Mouse (Mus musculus) liver, embryonic 13.5 days (tissue): Measurements from ENCODE around the gene Fcrla. TPM values are rescaled to one million over a fixed set of nuclear protein-coding genes. Genes with fewer than 3 reads are reported as not detected.

ENCODE experiments used
- ATAC-seq: fragments of 200-750 bp; cut with Nextera tagmentation; 2 replicates; pipeline ENCODE4 v1.8.0; 2017; ENCODE audit warnings: low read depth, mild to moderate bottlenecking, moderate number of reproducible peaks, moderate library complexity
- DNase-seq: peaks from one replicate; pipeline ENCODE4 v3.0.0; 2022
- H3K27ac ChIP-seq: fragments of 300-500 bp; sonication (generic); 2 replicates; pipeline ENCODE4 v1.5.1; 2015; ENCODE audit warnings: moderate library complexity, mild to moderate bottlenecking, inconsistent platforms
- H3K27me3 ChIP-seq: fragments of 300-500 bp; sonication (generic); 2 replicates; pipeline ENCODE4 v1.6.1; 2015; ENCODE audit warnings: mild to moderate bottlenecking, inconsistent platforms
- H3K36me3 ChIP-seq: fragments of 300-500 bp; sonication (generic); 2 replicates; pipeline ENCODE4 v1.6.1; 2015; ENCODE audit warnings: mild to moderate bottlenecking, inconsistent platforms
- H3K4me1 ChIP-seq: fragments of 300-500 bp; sonication (generic); replicated peaks from 2 replicates; pipeline ENCODE4 v1.6.1; 2015; ENCODE audit warnings: inconsistent platforms
- H3K4me2 ChIP-seq: fragments of 300-500 bp; sonication (generic); 2 replicates; pipeline ENCODE4 v1.6.1; 2015; ENCODE audit warnings: inconsistent platforms, mild to moderate bottlenecking, moderate library complexity
- H3K4me3 ChIP-seq: fragments of 300-500 bp; sonication (generic); replicated peaks from 2 replicates; pipeline ENCODE4 v1.5.1; 2015; ENCODE audit warnings: mild to moderate bottlenecking, inconsistent platforms
- H3K9ac ChIP-seq: fragments of 300-500 bp; sonication (generic); 2 replicates; pipeline ENCODE4 v1.6.1; 2015; ENCODE audit warnings: mild to moderate bottlenecking, inconsistent platforms
- H3K9me3 ChIP-seq: fragments of 300-500 bp; sonication (generic); replicated peaks from 2 replicates; pipeline ENCODE4 v1.6.1; 2016; ENCODE audit warnings: inconsistent platforms
- WGBS: fragments of 180-500 bp; shearing (Covaris S2); methylation state at CpG from one replicate; pipeline ENCODE4 v1.1.7; 2015; ENCODE audit not compliant: insufficient replicate concordance; 5-methylcytosine and 5-hydroxymethylcytosine counted together
- polyA plus RNA-seq: library from polyadenylated mRNA; unstranded; fragments of >200 nt; fragmentation: Nextera tagmentation; extraction: Ambion mirVana; gene quantifications from 2 replicates; pipeline ENCODE4 v1.2.1, GENCODE M21; 2015

Gene Fcrla
- polyA plus RNA-seq, 1 experiment from 2014 or later, result 0.24 TPM

DNA sequence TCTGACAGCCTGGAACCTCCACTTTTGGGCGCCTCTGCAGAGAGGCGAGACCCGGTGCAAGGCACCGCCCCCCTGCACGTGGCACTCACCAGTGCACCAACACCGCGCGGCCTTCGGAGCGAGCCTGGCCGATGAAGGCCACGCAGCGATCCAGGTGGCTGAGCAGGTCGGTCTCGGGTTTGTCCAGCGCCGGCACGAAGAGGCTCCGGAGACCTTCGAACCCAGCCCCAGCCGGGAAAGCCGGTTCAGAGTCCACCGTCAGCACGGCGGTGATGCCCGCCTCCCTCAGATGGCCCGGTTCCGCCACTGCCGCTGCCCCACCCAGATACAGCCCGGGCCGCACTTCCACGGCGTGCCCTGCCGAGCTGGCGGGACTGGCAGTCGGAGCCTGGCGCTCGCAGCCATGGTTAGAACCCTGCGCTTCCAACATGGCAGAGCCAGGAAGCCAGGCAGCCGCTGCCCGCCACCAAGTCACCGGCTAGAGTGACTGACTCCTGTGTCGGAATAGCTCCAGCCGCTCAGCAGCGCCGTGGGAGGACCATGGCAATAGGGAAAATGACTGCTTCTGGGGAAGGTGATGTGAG, 42.3 kb downstream of the Fcrla start, which contains the start of the genes Gm26620 and Dusp12:
Gene Gm26620 (plus strand): TSS at position 88 of the 584 bp plus-strand sequence.
Gene Dusp12 (minus strand): TSS at position 563 of the 584 bp plus-strand sequence.
- Histone ChIP-seq H3K9ac (peak within 1 kb of the TSS; percentile 81), H3K4me2 (peak within 1 kb of the TSS; percentile 88), H3K4me1 (peaks cover 40% of the 10 kb centered on the region), H3K9me3 (no peaks in the 10 kb centered on the region), H3K27ac (peak within 1 kb of the TSS; percentile 78), H3K4me3 (peak within 1 kb of the TSS; percentile 84), H3K27me3 (0 out of 2 replicates have a peak, but pooled peaks cover 2% of the 10 kb centered on the region), H3K36me3 (peaks cover 18% of the 10 kb centered on the region)
- ATAC-seq, result peak; percentile 84
- DNase-seq, result peak; percentile 73
- WGBS, result under 1% methylated on average over 46 of the region's 46 CpGs

DNA sequence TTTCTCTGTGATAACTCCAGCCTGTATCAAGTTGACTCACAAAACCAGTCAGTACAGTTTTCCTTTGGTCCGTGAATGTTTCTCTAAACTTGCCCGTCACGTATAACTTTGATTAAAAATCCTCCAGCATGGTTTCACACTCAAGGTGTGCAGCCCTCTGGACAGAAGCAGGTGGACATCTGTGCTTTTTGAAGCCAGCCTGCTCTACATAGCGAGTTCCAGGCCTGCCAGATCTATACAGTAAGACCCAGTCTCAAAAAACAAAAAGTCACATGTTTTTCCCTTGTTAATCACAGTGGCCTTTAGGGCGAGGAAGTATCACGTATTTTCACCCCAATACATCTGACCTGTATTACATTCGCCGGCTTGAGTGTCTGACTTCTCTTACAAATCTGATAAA, 43.0 kb downstream of the Fcrla start:
- H3K9ac ChIP-seq, result peak overlapping the region; percentile 81
- no peaks in the 10 kb centered on the region for H3K9me3 ChIP-seq
- peak overlapping the region; percentile 78 for H3K27ac ChIP-seq
- DNase-seq (no peak), ATAC-seq (no peak)
- H3K36me3 ChIP-seq, result peaks cover 21% of the 10 kb centered on the region
- peak overlapping the region; percentile 88 for H3K4me2 ChIP-seq
- 16% methylated on average over 8 of the region's 8 CpGs for WGBS
- H3K4me1 ChIP-seq, result peaks cover 40% of the 10 kb centered on the region
- 0 out of 2 replicates have a peak, but pooled peaks cover 2% of the 10 kb centered on the region for H3K27me3 ChIP-seq
- peak overlapping the region; percentile 84 for H3K4me3 ChIP-seq

DNA sequence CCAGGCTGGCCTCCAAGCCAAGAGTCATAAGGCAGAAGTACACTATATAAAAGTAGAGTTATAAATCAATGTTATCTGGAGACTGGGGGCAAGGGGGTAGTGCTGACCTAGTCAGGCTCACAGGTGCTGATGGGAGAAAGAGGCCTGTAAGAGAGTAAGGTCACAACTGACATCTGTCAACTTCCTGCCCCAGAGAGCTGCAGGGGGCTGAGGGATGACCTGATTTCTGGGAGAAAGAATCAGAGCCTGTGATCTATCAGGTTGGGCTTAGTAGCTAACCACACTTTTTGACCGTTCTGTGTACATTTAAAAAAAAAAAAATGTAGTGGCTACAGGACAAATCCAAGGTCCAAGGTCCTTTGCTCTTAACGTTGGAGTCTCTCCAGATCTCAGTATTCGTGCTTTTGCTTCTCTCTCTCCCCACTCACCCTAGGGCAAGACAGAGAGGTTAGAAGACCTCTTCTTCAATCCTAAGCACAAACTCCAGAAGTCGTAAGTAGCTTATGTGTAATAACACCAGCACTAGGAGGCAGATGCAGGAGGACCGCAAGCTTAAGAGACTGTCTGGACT, 44.4 kb downstream of the Fcrla start:
- H3K27ac ChIP-seq, result peak overlapping the region; percentile 26
- 0 out of 2 replicates have a peak, but pooled peaks cover 2% of the 10 kb centered on the region for H3K27me3 ChIP-seq
- H3K4me2 ChIP-seq, result peak overlapping the region; percentile 88
- WGBS, result 60% methylated on average over 5 of the region's 5 CpGs
- DNase-seq (no peak), ATAC-seq (no peak)
- peaks cover 31% of the 10 kb centered on the region for H3K36me3 ChIP-seq
- peaks cover 40% of the 10 kb centered on the region for H3K4me1 ChIP-seq
- H3K9me3 ChIP-seq, result no peaks in the 10 kb centered on the region
- no peak overlapping the region for H3K9ac ChIP-seq
- peak overlapping the region; percentile 84; the same call in 1 of the 2 replicates for H3K4me3 ChIP-seq

GRCm38 (mm10) chr1:170876906-170877305, 50.5 kb downstream of the Fcrla start:
- H3K4me2 ChIP-seq, result no peak overlapping the region
- no peak overlapping the region for H3K9ac ChIP-seq
- peaks cover 3% of the 10 kb centered on the region; the same call in 1 of the 2 replicates for H3K4me1 ChIP-seq
- H3K36me3 ChIP-seq, result peaks cover 66% of the 10 kb centered on the region
- no peaks in the 10 kb centered on the region for H3K27me3 ChIP-seq
- no peak for DNase-seq
- ATAC-seq, result no peak
- no peaks in the 10 kb centered on the region for H3K9me3 ChIP-seq
- no peak overlapping the region for H3K27ac ChIP-seq
- whole genome bisulfite sequencing, result 79% methylated on average over 5 of the region's 5 CpGs
- H3K4me3 ChIP-seq, result no peak overlapping the region

GRCm38 (mm10) chr1:170875676-170876075, 51.7 kb downstream of the Fcrla start:
- Histone ChIP-seq H3K4me3 (no peak overlapping the region), H3K9me3 (no peaks in the 10 kb centered on the region), H3K9ac (no peak overlapping the region), H3K27ac (no peak overlapping the region), H3K27me3 (no peaks in the 10 kb centered on the region), H3K36me3 (peaks cover 58% of the 10 kb centered on the region), H3K4me2 (no peak overlapping the region), H3K4me1 (peaks cover 3% of the 10 kb centered on the region; the same call in 1 of the 2 replicates)
- ATAC-seq, result no peak
- no peak for DNase-seq
- 62% methylated on average over 3 of the region's 3 CpGs for WGBS

DNA sequence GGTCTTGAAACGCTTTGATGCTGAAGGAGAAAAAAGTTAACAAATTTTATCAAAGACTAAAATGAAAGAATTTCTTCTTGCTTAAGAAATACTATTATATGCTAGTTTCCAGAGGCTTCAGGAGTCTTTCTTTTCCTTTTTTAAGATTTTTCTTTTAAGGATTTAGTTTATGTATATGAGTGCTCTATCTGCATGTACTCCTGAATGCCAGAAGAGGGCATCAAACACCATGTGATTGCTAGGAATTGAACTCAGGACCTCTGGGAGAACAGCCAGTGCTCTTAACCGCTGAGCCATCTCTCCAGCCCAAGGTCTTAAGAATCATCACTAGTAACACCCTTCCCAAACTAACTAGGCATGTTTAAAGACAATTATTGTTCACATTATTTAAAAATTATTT, 55.4 kb downstream of the Fcrla start:
- Histone ChIP-seq H3K9ac (no peak overlapping the region), H3K27me3 (no peaks in the 10 kb centered on the region), H3K27ac (no peak overlapping the region), H3K9me3 (no peaks in the 10 kb centered on the region), H3K36me3 (peaks cover 31% of the 10 kb centered on the region), H3K4me2 (no peak overlapping the region), H3K4me1 (peaks cover 12% of the 10 kb centered on the region), H3K4me3 (no peak overlapping the region)
- ATAC-seq, result no peak
- no peak for DNase-seq
- WGBS, result 91% methylated on average over 2 of the region's 2 CpGs

- 83% methylated on average over 6 of the region's 6 CpGs for WGBS
- no peak overlapping the region for H3K27ac ChIP-seq
- H3K4me1 ChIP-seq, result peaks cover 18% of the 10 kb centered on the region
- peaks cover 26% of the 10 kb centered on the region for H3K36me3 ChIP-seq
- H3K9ac ChIP-seq, result no peak overlapping the region
- H3K4me2 ChIP-seq, result no peak overlapping the region
- DNase-seq (no peak), ATAC-seq (no peak)
- no peak overlapping the region for H3K4me3 ChIP-seq
- no peaks in the 10 kb centered on the region for H3K27me3 ChIP-seq
- no peaks in the 10 kb centered on the region for H3K9me3 ChIP-seq
Observed at GRCm38 (mm10) chr1:170871402-170871801, 56.0 kb downstream of the Fcrla start.

GRCm38 (mm10) chr1:170868905-170869283, 58.5 kb downstream of the Fcrla start:
- WGBS, result 11% methylated on average over 14 of the region's 14 CpGs
- peak overlapping the region; percentile 94 for H3K9ac ChIP-seq
- H3K4me2 ChIP-seq, result peak overlapping the region; percentile 83
- H3K36me3 ChIP-seq, result peaks cover 17% of the 10 kb centered on the region; the same call in 1 of the 2 replicates
- no peaks in the 10 kb centered on the region for H3K27me3 ChIP-seq
- DNase-seq (no peak), ATAC-seq (no peak)
- no peaks in the 10 kb centered on the region for H3K9me3 ChIP-seq
- 0 out of 2 replicates have a peak overlapping the region, but pooled peaks have one; percentile 91 for H3K27ac ChIP-seq
- H3K4me1 ChIP-seq, result peaks cover 35% of the 10 kb centered on the region
- peak overlapping the region; percentile 85 for H3K4me3 ChIP-seq

DNA sequence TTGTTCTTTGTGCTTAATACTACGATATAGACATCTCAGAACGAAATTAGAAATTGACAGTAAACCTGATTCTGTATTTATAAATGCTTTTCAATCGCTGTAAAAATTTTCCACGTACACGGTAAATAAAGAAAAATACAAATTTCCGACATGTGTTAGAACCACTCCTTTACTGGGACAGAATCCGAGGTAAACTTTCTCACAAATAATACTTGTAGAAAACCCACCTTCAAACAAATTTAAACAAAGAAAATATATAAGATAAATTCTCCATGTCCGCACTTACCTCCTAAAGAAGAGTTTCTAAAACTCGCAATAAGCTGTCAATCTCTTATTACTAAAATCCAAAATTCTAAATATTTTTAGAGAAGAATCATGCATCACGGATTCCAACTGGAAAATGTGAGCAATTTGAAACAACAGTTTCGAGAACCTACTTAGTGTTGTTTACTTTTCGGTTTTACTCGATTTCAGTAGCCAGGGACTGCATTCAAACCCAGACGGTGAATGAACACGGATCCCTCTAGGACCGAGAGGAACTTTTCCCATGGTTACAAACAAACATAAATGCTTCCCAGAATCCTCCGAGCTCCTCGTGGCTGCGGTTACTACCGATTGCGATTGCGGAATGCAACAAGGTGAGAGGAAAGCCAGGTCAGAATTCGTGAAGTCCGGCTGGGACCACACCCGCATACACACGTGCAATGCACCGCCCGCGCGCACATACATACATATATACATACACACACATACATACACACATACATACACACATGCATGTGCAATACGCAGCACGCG, 59.1 kb downstream of the Fcrla start:
- Histone ChIP-seq H3K27me3 (no peaks in the 10 kb centered on the region), H3K4me3 (peak overlapping the region; percentile 85), H3K4me1 (peaks cover 41% of the 10 kb centered on the region), H3K9ac (peak overlapping the region; percentile 94), H3K36me3 (peaks cover 13% of the 10 kb centered on the region; the same call in 1 of the 2 replicates), H3K4me2 (peak overlapping the region; percentile 83), H3K27ac (peak overlapping the region; percentile 91), H3K9me3 (no peaks in the 10 kb centered on the region)
- peak; percentile 66 for DNase-seq
- peak; percentile 66 for ATAC-seq
- WGBS, result under 1% methylated on average over 33 of the region's 33 CpGs

GRCm38 (mm10) chr1:170867691-170868105, 59.7 kb downstream of the Fcrla start, which contains the start of gene Atf6:
Gene Atf6 (minus strand): TSS chr1:170867771.
- WGBS, result under 1% methylated on average over 25 of the region's 25 CpGs
- Histone ChIP-seq H3K27me3 (no peaks in the 10 kb centered on the region), H3K4me1 (peaks cover 47% of the 10 kb centered on the region), H3K9ac (peak within 1 kb of the TSS; percentile 94), H3K9me3 (no peaks in the 10 kb centered on the region), H3K4me3 (peak within 1 kb of the TSS; percentile 85), H3K36me3 (peaks cover 10% of the 10 kb centered on the region; the same call in 1 of the 2 replicates), H3K27ac (peak within 1 kb of the TSS; percentile 91), H3K4me2 (peak within 1 kb of the TSS; percentile 83)
- DNase-seq, result peak; percentile 92
- peak; percentile 80 for ATAC-seq
